In genomic region chr16:39123445-39123952, GRCm38 (mm10) we compare ENCODE assay signal across 17 mouse cellular contexts.
A peak's percentile ranks its signal among the peaks of the same experiment; 100 is the strongest.
DNase-seq lines count a peak whose midpoint lies in the region; ATAC-seq and TF ChIP-seq lines count a peak whose summit lies in the region.
"Had no signal": no experiment of that assay in that cellular context is flagged by ENCODE, and none has a peak within 500 bp of the region (broad histone marks: within the 10 kb centered on the region; RNA-seq: fewer than 3 reads in every experiment).

No protein-coding gene starts in this region.

- no peaks in the 10 kb centered on the region for H3K27me3 ChIP-seq in lung, embryonic 14.5 days (ENCODE audit: insufficient read depth, low read length)
- no peaks in the 10 kb centered on the region for H3K27me3 ChIP-seq in Patski
- H3K27me3 ChIP-seq in embryonic facial prominence, embryonic 14.5 days (replicated peaks; ENCODE audit: control insufficient read depth, insufficient read depth, low read length) = no peaks in the 10 kb centered on the region
- no peaks in the 10 kb centered on the region for H3K27me3 ChIP-seq in forebrain, embryonic 13.5 days
- H3K27me3 ChIP-seq: forebrain, embryonic 15.5 days had no signal

- no peaks in the 10 kb centered on the region for H3K4me1 ChIP-seq in lung, embryonic 14.5 days (ENCODE audit: insufficient read depth)
- H3K4me1 ChIP-seq in embryonic facial prominence, embryonic 14.5 days (ENCODE audit: control insufficient read depth, insufficient read depth, low read length) = peaks cover 12% of the 10 kb centered on the region; the same call in 1 of the 2 replicates
- no peaks in the 10 kb centered on the region; the same call in 1 of the 2 replicates for H3K4me1 ChIP-seq in forebrain, embryonic 13.5 days
- H3K4me1 ChIP-seq: forebrain, embryonic 15.5 days had no signal

- 0 out of 2 replicates have a peak overlapping the region, but pooled peaks have one; percentile 12 for H3K4me2 ChIP-seq in lung, embryonic 14.5 days
- H3K4me2 ChIP-seq in embryonic facial prominence, embryonic 14.5 days (ENCODE audit: low read depth, low read length) = no peak overlapping the region
- H3K4me2 ChIP-seq in forebrain, embryonic 13.5 days = no peak overlapping the region
- H3K4me2 ChIP-seq: forebrain, embryonic 15.5 days had no signal

- DNase-seq in adrenal gland, adult 2 months = peak; percentile 19
- DNase-seq in adrenal gland, adult 18-20 months (ENCODE audit: low spot score in 2 of 2) = no peak
- peak; percentile 54 for DNase-seq in lung, embryonic 14.5 days
- no peak for DNase-seq in lung, postnatal 10 days
- peak; percentile 15 for DNase-seq in Patski (ENCODE audit: low read depth, low spot score)
- peak; percentile 35 for DNase-seq in embryonic facial prominence, embryonic 14.5 days (ENCODE audit: low spot score)
- DNase-seq in c-Kit-positive CD71-positive TER-119-positive erythroid progenitor cells, embryonic 14.5 days (ENCODE audit: low spot score) = no peak
- DNase-seq: cerebellum, adult 18-20 months; cerebellum, postnatal 25 days; gastrocnemius, postnatal 25 days; kidney, adult 18-20 months; liver; right cerebral cortex, postnatal 4 days had no signal

- POLR2A ChIA-PET in Patski (lab: Charles Lee) = no interaction called here

- ATAC-seq in lung, embryonic 14.5 days (ENCODE audit: insufficient read depth) = peak; percentile 71
- peak; percentile 65 for ATAC-seq in Patski
- peak; percentile 75; the same call in 1 of the 2 replicates for ATAC-seq in embryonic facial prominence, embryonic 14.5 days (ENCODE audit: low read depth)
- ATAC-seq in forebrain, embryonic 13.5 days = no peak
- ATAC-seq: CD4-positive, CD25-positive, alpha-beta regulatory T cell, adult 4 months; forebrain, embryonic 15.5 days had no signal

- in situ Hi-C loops in Patski (cut with MboI; ENCODE audit: low pct_unique_long_range_greater_than_20kb) = no loop called here

- H3K9me3 ChIP-seq in lung, embryonic 14.5 days (ENCODE audit: low read depth, low read length) = no peaks in the 10 kb centered on the region
- no peaks in the 10 kb centered on the region for H3K9me3 ChIP-seq in embryonic facial prominence, embryonic 14.5 days (ENCODE audit: control insufficient read depth, low read length)
- no peaks in the 10 kb centered on the region for H3K9me3 ChIP-seq in forebrain, embryonic 13.5 days (replicated peaks)
- H3K9me3 ChIP-seq: forebrain, embryonic 15.5 days had no signal

- no peak for TF ChIP-seq CTCF in lung, embryonic 14.5 days (IDR thresholded peaks at IDR 0.05; ENCODE audit: low read depth)
- no peak for TF ChIP-seq CTCF in Patski (IDR thresholded peaks at IDR 0.05)

- H3K9ac ChIP-seq in lung, embryonic 14.5 days = no peak overlapping the region
- H3K9ac ChIP-seq in embryonic facial prominence, embryonic 14.5 days (ENCODE audit: low read depth, low read length) = no peak overlapping the region
- H3K9ac ChIP-seq in forebrain, embryonic 13.5 days = no peak overlapping the region
- H3K9ac ChIP-seq: forebrain, embryonic 15.5 days had no signal

- CTCF ChIA-PET in Patski (lab: Charles Lee) = interaction anchor here (0.9 to 1.6 kb wide), 3 partner anchors 10 to 25 kb away, joined by 3 to 5 read pairs (median 3); no protein-coding TSS in a partner anchor

- H3K4me3 ChIP-seq in lung, embryonic 14.5 days (ENCODE audit: low read depth, low read length) = no peak overlapping the region
- H3K4me3 ChIP-seq in embryonic facial prominence, embryonic 14.5 days (ENCODE audit: low read depth, low read length) = no peak overlapping the region
- H3K4me3 ChIP-seq in forebrain, embryonic 13.5 days = no peak overlapping the region
- H3K4me3 ChIP-seq: forebrain, embryonic 15.5 days had no signal

- 39% methylated on average over 8 of the region's 8 CpGs for WGBS in lung, embryonic 14.5 days
- WGBS in embryonic facial prominence, embryonic 14.5 days = 43% methylated on average over 8 of the region's 8 CpGs
- 75% methylated on average over 8 of the region's 8 CpGs for WGBS in forebrain, embryonic 13.5 days

- peak overlapping the region; percentile 32; the same call in 1 of the 2 replicates for H3K27ac ChIP-seq in lung, embryonic 14.5 days (ENCODE audit: low read depth)
- no peak overlapping the region for H3K27ac ChIP-seq in embryonic facial prominence, embryonic 14.5 days (replicated peaks; ENCODE audit: low read depth, low read length)
- no peak overlapping the region for H3K27ac ChIP-seq in forebrain, embryonic 13.5 days
- H3K27ac ChIP-seq: forebrain, embryonic 15.5 days; stomach, postnatal 0 days had no signal

- H3K36me3 ChIP-seq in lung, embryonic 14.5 days (ENCODE audit: insufficient read depth) = no peaks in the 10 kb centered on the region
- no peaks in the 10 kb centered on the region for H3K36me3 ChIP-seq in embryonic facial prominence, embryonic 14.5 days (ENCODE audit: control insufficient read depth, insufficient read depth, low read length)
- H3K36me3 ChIP-seq in forebrain, embryonic 13.5 days (ENCODE audit: poor library complexity, severe bottlenecking) = no peaks in the 10 kb centered on the region
- H3K36me3 ChIP-seq: forebrain, embryonic 15.5 days had no signal

Comparison
In these comparisons a context has a peak if more than half of its experiments do, and no peak if none do; other contexts are left out.
1. DNase-seq: peak in adrenal gland, adult 2 months (single experiment), lung, embryonic 14.5 days (single experiment), Patski (single experiment) and embryonic facial prominence, embryonic 14.5 days (single experiment); none in adrenal gland, adult 18-20 months (0 of 2), lung, postnatal 10 days (single experiment) and c-Kit-positive CD71-positive TER-119-positive erythroid progenitor cells, embryonic 14.5 days (single experiment).